Mouse (Mus musculus) heart, embryonic 12.5 days (tissue): Measurements from ENCODE around the gene Gpank1. TPM values are rescaled to one million over a fixed set of nuclear protein-coding genes. Genes with fewer than 3 reads are reported as not detected.
A peak's percentile ranks its signal among the peaks of the same experiment; 100 is the strongest.
"Not testable (repeated sequence)": the region's sequence is repeated elsewhere in the genome, so short reads cannot be mapped to it uniquely, and the experiment has no call there.

Source experiments
- ATAC-seq: fragments of 200-750 bp; cut with Nextera tagmentation; 2 replicates; pipeline ENCODE4 v1.8.0; 2017; ENCODE audit warnings: moderate TSS enrichment, moderate library complexity; ENCODE audit not compliant: insufficient number of reproducible peaks, low FRiP score
- H3K27ac ChIP-seq: fragments of 300-500 bp; sonication (generic); 2 replicates; pipeline ENCODE4 v1.5.1; 2016; ENCODE audit warnings: mild to moderate bottlenecking, moderate library complexity; ENCODE audit not compliant: poor library complexity, severe bottlenecking
- H3K27me3 ChIP-seq: fragments of 300-500 bp; sonication (generic); replicated peaks from 2 replicates; pipeline ENCODE4 v1.6.1; 2016; ENCODE audit warnings: mild to moderate bottlenecking, moderate library complexity
- H3K36me3 ChIP-seq: fragments of 300-500 bp; sonication (generic); 2 replicates; pipeline ENCODE4 v1.6.1; 2016; ENCODE audit warnings: mild to moderate bottlenecking, moderate library complexity
- H3K4me1 ChIP-seq: fragments of 300-500 bp; sonication (generic); replicated peaks from 2 replicates; pipeline ENCODE4 v1.6.1; 2016; ENCODE audit warnings: mild to moderate bottlenecking
- H3K4me2 ChIP-seq: fragments of 300-500 bp; sonication (generic); 2 replicates; pipeline ENCODE4 v1.6.1; 2016; ENCODE audit warnings: mild to moderate bottlenecking, moderate library complexity
- H3K4me3 ChIP-seq: fragments of 300-500 bp; sonication (generic); 2 replicates; pipeline ENCODE4 v1.5.1; 2016; ENCODE audit warnings: mild to moderate bottlenecking
- H3K9ac ChIP-seq: fragments of 300-500 bp; sonication (generic); 2 replicates; pipeline ENCODE4 v1.6.1; 2016; ENCODE audit warnings: mild to moderate bottlenecking, moderate library complexity
- H3K9me3 ChIP-seq: fragments of 300-500 bp; sonication (generic); replicated peaks from 2 replicates; pipeline ENCODE4 v1.6.1; 2016; ENCODE audit warnings: mild to moderate bottlenecking, moderate library complexity
- WGBS: fragments of 180-500 bp; shearing (Covaris S2); methylation state at CpG from one replicate; pipeline ENCODE4 v1.1.7; 2016; 5-methylcytosine and 5-hydroxymethylcytosine counted together
- polyA plus RNA-seq: library from polyadenylated mRNA; unstranded; fragments of >200 nt; fragmentation: Nextera tagmentation; extraction: Ambion mirVana; gene quantifications from 2 replicates; pipeline ENCODE4 v1.2.1, GENCODE M21; 2016

Gpank1 gene
- polyA plus RNA-seq, 1 experiment from 2014 or later = 11.1 TPM

- under 1% methylated on average over 19 of the region's 19 CpGs for WGBS
- Histone ChIP-seq H3K9ac (peak within 1 kb of the TSS; percentile 93), H3K27ac (peak within 1 kb of the TSS; percentile 87), H3K4me3 (peak within 1 kb of the TSS; percentile 76), H3K9me3 (no peaks in the 10 kb centered on the region), H3K4me2 (peak within 1 kb of the TSS; percentile 92), H3K36me3 (peaks cover 42% of the 10 kb centered on the region), H3K4me1 (peaks cover 31% of the 10 kb centered on the region), H3K27me3 (no peaks in the 10 kb centered on the region)
- no peak; the same call in 1 of the 2 replicates for ATAC-seq
Measured at GRCm38 (mm10) chr17:35121871-35122303, 632 bp downstream of the Gpank1 start, which contains the start of gene Csnk2b. Csnk2b (minus strand) TSS chr17:35122053.

DNA sequence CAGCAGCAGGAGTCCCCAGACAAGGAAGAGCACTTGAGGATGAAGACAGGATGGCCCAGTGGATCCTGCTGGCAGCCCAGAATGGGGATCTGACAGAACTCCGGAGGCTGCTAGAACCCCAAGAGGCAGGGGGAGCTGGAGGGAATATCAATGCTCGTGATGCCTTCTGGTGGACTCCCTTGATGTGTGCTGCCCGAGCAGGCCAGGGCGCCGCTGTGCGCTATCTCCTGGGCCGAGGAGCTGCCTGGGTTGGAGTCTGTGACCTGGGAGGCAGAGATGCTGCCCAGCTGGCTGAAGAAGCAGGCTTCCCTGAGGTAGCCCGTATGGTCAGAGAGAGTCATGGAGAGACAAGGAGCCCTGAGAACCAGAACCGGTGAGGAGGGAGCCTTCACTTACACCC is 2.0 kb downstream of the Gpank1 start:
- H3K9me3 ChIP-seq, H3K9ac ChIP-seq, H3K4me2 ChIP-seq, H3K4me3 ChIP-seq, H3K27me3 ChIP-seq, H3K27ac ChIP-seq, ATAC-seq: not testable (repeated sequence)
- peaks cover 36% of the 10 kb centered on the region for H3K36me3 ChIP-seq
- 92% methylated on average over 9 of the region's 9 CpGs for WGBS
- peaks cover 41% of the 10 kb centered on the region for H3K4me1 ChIP-seq

DNA sequence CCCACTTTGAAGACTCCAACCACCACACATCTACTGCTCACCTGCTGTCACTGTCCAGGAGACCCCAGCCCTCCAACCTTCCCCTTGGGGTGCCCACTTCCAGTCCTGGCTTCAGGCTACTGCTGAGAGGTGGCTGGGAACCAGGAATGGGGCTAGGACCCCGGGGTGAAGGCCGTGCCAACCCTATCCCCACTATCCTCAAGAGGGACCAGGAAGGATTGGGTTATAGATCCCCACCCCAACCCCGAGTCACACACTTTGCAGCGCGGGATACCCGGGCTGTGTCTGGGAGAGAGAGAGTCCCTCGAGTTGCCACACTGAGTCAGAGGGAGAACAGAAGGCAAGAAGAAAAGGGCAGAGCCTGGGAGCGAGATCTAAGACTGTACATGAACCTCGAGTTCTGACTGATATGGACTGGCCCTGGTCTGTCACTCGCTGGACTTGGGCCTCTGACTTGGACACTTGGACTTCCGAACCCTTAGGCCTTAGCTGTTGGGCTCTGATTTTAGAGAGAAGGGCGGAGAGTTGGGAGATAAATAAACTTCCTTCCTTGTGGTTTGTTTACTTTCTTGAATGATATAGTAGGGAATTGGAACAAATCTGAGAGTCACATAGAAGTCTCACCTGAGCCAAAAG is 3.1 kb downstream of the Gpank1 start:
- H3K4me3 ChIP-seq, ATAC-seq, H3K9ac ChIP-seq, H3K27ac ChIP-seq, H3K27me3 ChIP-seq, H3K9me3 ChIP-seq, H3K4me2 ChIP-seq: not testable (repeated sequence)
- Histone ChIP-seq H3K4me1 (peaks cover 48% of the 10 kb centered on the region), H3K36me3 (peaks cover 33% of the 10 kb centered on the region)
- WGBS = 90% methylated on average over 12 of the region's 12 CpGs

DNA sequence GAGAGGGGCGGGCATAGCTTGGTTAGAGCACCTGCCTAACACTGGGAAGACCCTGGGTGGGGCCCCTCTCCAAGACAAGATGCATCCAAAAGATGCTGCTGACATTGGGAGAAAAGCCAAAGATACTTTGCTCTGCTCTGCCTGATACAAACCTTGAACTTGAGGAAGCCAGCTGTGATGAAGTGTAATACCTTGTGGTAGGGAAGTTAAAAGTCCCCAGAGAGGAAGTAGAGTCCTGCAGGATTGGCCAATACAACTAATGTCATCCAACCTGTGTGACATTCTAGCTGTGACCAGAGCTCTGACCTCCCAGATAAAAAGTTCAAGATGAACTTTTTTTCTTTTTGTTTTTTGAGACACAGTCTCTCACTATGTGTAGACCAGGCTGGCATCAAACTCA is 3.8 kb downstream of the Gpank1 start:
- H3K4me1 ChIP-seq = peaks cover 43% of the 10 kb centered on the region
- no peak overlapping the region for H3K27ac ChIP-seq
- H3K4me2 ChIP-seq = peak overlapping the region; percentile 82
- H3K36me3 ChIP-seq = peaks cover 33% of the 10 kb centered on the region
- no peaks in the 10 kb centered on the region for H3K27me3 ChIP-seq
- no peaks in the 10 kb centered on the region for H3K9me3 ChIP-seq
- no peak overlapping the region; the same call in 1 of the 2 replicates for H3K9ac ChIP-seq
- no peak for ATAC-seq
- H3K4me3 ChIP-seq = peak overlapping the region; percentile 75; the same call in 1 of the 2 replicates
- 92% methylated on average over 1 of the region's 1 CpGs for WGBS

GRCm38 (mm10) chr17:35125578-35125977 is 4.3 kb downstream of the Gpank1 start:
- H3K4me3 ChIP-seq = peak overlapping the region; percentile 75
- H3K27me3 ChIP-seq = no peaks in the 10 kb centered on the region
- H3K9ac ChIP-seq = peak overlapping the region; percentile 85
- H3K27ac ChIP-seq = peak overlapping the region; percentile 77
- ATAC-seq = no peak
- WGBS = 25% methylated on average over 6 of the region's 6 CpGs
- no peaks in the 10 kb centered on the region for H3K9me3 ChIP-seq
- H3K4me1 ChIP-seq = peaks cover 38% of the 10 kb centered on the region
- peaks cover 36% of the 10 kb centered on the region for H3K36me3 ChIP-seq
- H3K4me2 ChIP-seq = peak overlapping the region; percentile 82

- Histone ChIP-seq H3K9ac (peak within 1 kb of the TSS; percentile 85), H3K9me3 (no peaks in the 10 kb centered on the region), H3K4me1 (peaks cover 38% of the 10 kb centered on the region), H3K27me3 (no peaks in the 10 kb centered on the region), H3K4me3 (peak within 1 kb of the TSS; percentile 75), H3K4me2 (peak within 1 kb of the TSS; percentile 82), H3K36me3 (peaks cover 36% of the 10 kb centered on the region), H3K27ac (peak within 1 kb of the TSS; percentile 77)
- peak; percentile 69 for ATAC-seq
- WGBS = under 1% methylated on average over 36 of the region's 36 CpGs
Measured at GRCm38 (mm10) chr17:35126206-35126611, 5.0 kb downstream of the Gpank1 start, which contains the start of gene D17H6S53E. D17H6S53E (plus strand) TSS chr17:35126373.

DNA sequence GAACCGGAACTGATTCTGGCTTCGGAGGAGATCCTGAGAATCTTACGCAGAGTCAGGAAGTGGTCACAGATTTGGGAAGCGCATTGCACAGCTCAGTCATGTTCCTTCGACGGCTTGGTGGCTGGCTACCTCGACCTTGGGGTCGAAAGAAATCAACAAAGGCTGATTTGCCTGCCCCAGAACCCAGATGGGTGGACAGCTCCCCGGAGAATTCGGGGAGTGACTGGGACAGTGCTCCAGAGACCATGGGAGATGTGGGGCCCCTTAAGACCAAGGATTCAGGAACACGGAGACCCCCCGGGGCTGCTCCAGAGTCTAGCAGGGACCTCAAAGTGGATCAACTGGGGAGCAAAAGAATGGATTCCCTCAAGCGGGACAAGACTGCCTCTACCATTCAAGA is 5.8 kb downstream of the Gpank1 start:
- peak overlapping the region; percentile 75 for H3K4me3 ChIP-seq
- H3K27ac ChIP-seq = peak overlapping the region; percentile 77; the same call in 1 of the 2 replicates
- ATAC-seq = no peak
- H3K36me3 ChIP-seq = peaks cover 36% of the 10 kb centered on the region
- WGBS = 64% methylated on average over 13 of the region's 13 CpGs
- peaks cover 37% of the 10 kb centered on the region for H3K4me1 ChIP-seq
- peak overlapping the region; percentile 85 for H3K9ac ChIP-seq
- H3K9me3 ChIP-seq = no peaks in the 10 kb centered on the region
- peak overlapping the region; percentile 82 for H3K4me2 ChIP-seq
- no peaks in the 10 kb centered on the region for H3K27me3 ChIP-seq

DNA sequence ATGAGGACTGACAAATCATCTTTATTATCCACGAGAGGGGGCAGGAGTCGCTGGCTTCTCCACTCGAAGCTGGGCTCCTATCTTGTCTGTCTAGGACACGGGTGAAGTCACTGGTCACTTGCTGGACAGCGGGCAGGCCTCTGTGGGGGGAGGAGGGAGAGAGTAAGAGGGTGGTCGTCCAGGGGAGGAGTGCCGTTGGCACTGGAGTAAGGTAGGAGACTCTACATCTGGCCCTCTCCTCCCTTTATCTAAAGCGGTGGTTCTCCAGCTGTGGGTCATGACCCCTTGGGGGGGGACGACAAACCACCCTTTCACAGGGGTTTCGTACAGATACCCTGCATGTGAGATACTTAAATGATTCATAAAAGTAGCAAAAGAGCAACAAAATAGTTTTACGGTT is 7.7 kb downstream of the Gpank1 start:
- no peak for ATAC-seq
- H3K36me3 ChIP-seq = peaks cover 31% of the 10 kb centered on the region
- 62% methylated on average over 11 of the region's 11 CpGs for WGBS
- H3K4me2 ChIP-seq = no peak overlapping the region
- no peaks in the 10 kb centered on the region for H3K27me3 ChIP-seq
- H3K9me3 ChIP-seq = no peaks in the 10 kb centered on the region
- no peak overlapping the region for H3K4me3 ChIP-seq
- H3K4me1 ChIP-seq = peaks cover 31% of the 10 kb centered on the region
- no peak overlapping the region for H3K27ac ChIP-seq
- no peak overlapping the region for H3K9ac ChIP-seq

GRCm38 (mm10) chr17:35131038-35131437 is 9.8 kb downstream of the Gpank1 start:
- Histone ChIP-seq H3K4me3 (no peak overlapping the region), H3K27ac (no peak overlapping the region), H3K36me3 (peaks cover 22% of the 10 kb centered on the region), H3K27me3 (no peaks in the 10 kb centered on the region), H3K9me3 (no peaks in the 10 kb centered on the region), H3K4me2 (no peak overlapping the region), H3K9ac (no peak overlapping the region), H3K4me1 (peaks cover 22% of the 10 kb centered on the region)
- ATAC-seq = no peak
- 81% methylated on average over 8 of the region's 8 CpGs for WGBS

GRCm38 (mm10) chr17:35131500-35132173 is 10.4 kb downstream of the Gpank1 start, which contains the start of gene Apom:
Apom (minus strand) TSS chr17:35132050.
- WGBS = 80% methylated on average over 15 of the region's 15 CpGs
- ATAC-seq = no peak
- no peak within 1 kb of the TSS for H3K9ac ChIP-seq

GRCm38 (mm10) chr17:35132174-35132560 is 10.9 kb downstream of the Gpank1 start:
- H3K4me1 ChIP-seq = peaks cover 26% of the 10 kb centered on the region
- H3K4me3 ChIP-seq = no peak overlapping the region
- no peak overlapping the region for H3K27ac ChIP-seq
- H3K9me3 ChIP-seq = no peaks in the 10 kb centered on the region
- no peak overlapping the region for H3K9ac ChIP-seq
- no peaks in the 10 kb centered on the region for H3K27me3 ChIP-seq
- 75% methylated on average over 3 of the region's 3 CpGs for WGBS
- peaks cover 22% of the 10 kb centered on the region for H3K36me3 ChIP-seq
- ATAC-seq = no peak
- no peak overlapping the region for H3K4me2 ChIP-seq

More at GRCm38 (mm10) chr17:35131500-35132173, 10.4 kb downstream of the Gpank1 start, which contains the start of gene Apom:
- H3K27me3 ChIP-seq = no peaks in the 10 kb centered on the region
- H3K4me2 ChIP-seq = no peak within 1 kb of the TSS
- H3K4me1 ChIP-seq = peaks cover 26% of the 10 kb centered on the region
- no peaks in the 10 kb centered on the region for H3K9me3 ChIP-seq
- no peak within 1 kb of the TSS for H3K27ac ChIP-seq
- no peak within 1 kb of the TSS for H3K4me3 ChIP-seq
- H3K36me3 ChIP-seq = peaks cover 22% of the 10 kb centered on the region
